Mouse (Mus musculus) myocyte (in vitro differentiated cells): Measurements from ENCODE around the gene Scn4b.

Experiments used
- POLR2A ChIP-seq: IDR thresholded peaks from one replicate; pipeline ENCODE4 v1.6.1; 2011; ENCODE audit warnings: low read depth, mild to moderate bottlenecking, control low read depth, moderate library complexity; ENCODE audit not compliant: insufficient read length
- TCF12 ChIP-seq: IDR thresholded peaks from one replicate; pipeline ENCODE4 v1.6.1; 2011; ENCODE audit warnings: mild to moderate bottlenecking, control low read depth; ENCODE audit not compliant: poor library complexity, insufficient read depth, severe bottlenecking

- TF ChIP-seq POLR2A (no peak), TCF12 (no peak)
These were observed 58.1 kb downstream of the Scn4b start for GRCm38 (mm10) chr9:45196125-45196830.
